Mouse (Mus musculus) left cerebral cortex, postnatal 14 days (tissue): ENCODE results near the gene Fcamr. TPM values are rescaled to one million over a fixed set of nuclear protein-coding genes. Genes with fewer than 3 reads are reported as not detected.

Experiments used
- DNase-seq, 2 experiments: peaks; one replicate each; pipeline ENCODE4 v3.0.0; 2021 to 2022; ENCODE audit warnings: low spot score in 2 of 2, mixed read lengths in 1 of 2
- intact Hi-C: fragments of 180-260 bp; cut with DNase I; formaldehyde crosslinking; loops from one replicate; pipeline ENCODE4 v1.15.1; 2025
- total RNA-seq, 2 experiments: library from RNA; stranded (reverse); gene quantifications; 2 replicates each; pipeline ENCODE4 v1.2.3; 2021

Fcamr gene
- total RNA-seq, 2 experiments from 2014 or later, result not detected

DNA sequence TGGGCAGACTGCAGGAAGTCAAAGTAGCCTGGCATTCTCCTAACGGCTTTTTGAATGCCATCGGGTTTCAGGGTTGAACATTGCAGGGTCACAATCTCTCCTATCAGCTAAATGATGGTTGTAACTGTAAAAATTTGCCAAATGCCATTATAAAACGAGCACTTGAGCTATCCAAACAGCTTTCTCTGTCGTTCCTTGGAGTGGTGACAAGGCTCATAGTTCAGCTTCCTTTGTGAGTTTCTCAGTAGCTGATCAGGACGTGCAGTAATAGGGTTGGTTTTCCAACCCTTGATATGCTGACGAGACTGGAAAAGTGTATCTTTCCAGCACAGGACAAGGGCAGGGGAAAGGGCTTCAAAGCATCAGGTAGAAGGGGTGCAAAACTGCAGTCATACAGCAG is 2.7 kb upstream of the Fcamr start:
- intact Hi-C loops, result no loop called here
- DNase-seq, result no peak

DNA sequence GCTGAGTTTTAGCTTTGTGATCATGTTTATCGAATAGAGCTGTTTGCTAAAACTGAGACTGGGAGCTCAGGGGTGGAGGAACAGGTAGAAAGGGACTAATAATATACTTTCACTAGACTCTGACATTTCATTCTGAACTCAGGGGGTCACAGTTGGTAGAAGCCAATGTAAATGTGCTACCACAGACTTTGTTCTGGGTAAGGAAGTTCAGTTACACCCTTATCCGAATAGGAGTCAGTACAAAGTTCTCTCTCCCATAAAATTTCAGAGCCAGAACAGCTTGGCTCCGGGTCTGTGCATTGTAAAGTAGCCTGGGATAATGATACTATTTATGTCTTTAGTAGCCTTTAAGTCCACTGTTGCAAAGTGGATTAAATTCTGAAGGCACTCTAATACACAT is 2.2 kb upstream of the Fcamr start:
- intact Hi-C loops, result no loop called here

DNA sequence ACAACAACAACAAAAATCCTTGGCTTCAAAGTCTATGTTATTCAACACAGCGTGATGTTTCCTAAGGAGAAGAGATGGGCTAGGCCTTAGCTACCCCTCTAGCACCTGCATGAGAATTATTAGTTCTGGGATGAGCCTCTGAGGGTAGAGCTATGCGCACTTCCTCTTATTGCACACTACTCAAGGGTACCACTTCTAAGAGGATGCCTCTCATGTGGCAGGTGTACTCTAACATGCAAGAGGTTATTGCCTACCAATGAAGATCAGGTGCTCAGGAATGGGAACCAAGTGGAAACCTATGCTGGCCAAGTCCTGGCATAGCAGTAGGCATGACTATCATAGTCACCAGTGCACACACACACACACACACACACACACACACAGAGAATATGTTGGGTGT is 1.3 kb upstream of the Fcamr start:
- intact Hi-C loops, result no loop called here
- DNase-seq, result no peak

More for the DNA sequence above, 2.2 kb upstream of the Fcamr start:
- DNase-seq, result no peak

- intact Hi-C loops, result no loop called here
- DNase-seq, result no peak
These were observed 809 bp downstream of the Fcamr start for GRCm38 (mm10) chr1:130801511-130801910.

- DNase-seq, result no peak
- intact Hi-C loops, result no loop called here
These were observed 2.3 kb downstream of the Fcamr start for GRCm38 (mm10) chr1:130802976-130803375.

GRCm38 (mm10) chr1:130804279-130804678 is 3.6 kb downstream of the Fcamr start:
- DNase-seq, result no peak
- intact Hi-C loops, result no loop called here

DNA sequence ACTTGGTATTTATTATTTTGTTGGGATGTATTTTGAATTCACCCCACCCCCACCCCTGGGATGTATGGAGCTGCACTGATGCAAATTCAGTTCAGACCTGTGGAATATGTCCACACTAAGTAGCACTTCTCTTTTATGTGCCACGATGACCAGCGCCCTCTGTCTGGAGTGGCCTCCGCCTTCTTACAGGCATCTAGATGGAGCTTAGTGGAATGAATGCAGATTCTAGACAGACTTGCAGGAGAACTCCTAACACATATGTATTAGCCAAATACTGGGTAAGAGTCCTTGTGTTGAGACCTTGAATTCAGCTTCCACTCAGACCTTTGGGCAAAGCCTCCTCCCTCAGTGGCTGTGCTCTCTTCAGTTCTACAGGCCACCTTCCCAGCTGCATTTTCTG is 10.2 kb downstream of the Fcamr start:
- no peak for DNase-seq
- intact Hi-C loops, result no loop called here

DNA sequence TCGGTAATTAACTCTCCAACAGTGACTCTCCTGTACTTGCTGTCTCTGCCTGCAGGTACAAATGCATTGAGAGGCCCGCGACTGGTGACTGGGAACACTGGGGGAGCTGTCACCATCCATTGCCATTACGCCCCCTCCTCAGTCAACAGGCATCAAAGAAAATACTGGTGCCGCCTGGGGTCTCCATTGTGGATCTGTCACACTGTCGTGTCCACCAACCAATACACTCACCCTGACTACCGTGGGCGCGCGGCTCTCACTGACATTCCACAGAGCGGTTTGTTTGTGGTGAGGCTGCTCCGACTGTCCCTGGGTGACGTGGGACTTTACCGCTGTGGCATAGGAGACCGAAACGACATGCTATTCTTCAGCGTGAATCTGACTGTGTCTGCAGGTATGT is 10.6 kb downstream of the Fcamr start:
- intact Hi-C loops, result no loop called here
- no peak for DNase-seq

DNA sequence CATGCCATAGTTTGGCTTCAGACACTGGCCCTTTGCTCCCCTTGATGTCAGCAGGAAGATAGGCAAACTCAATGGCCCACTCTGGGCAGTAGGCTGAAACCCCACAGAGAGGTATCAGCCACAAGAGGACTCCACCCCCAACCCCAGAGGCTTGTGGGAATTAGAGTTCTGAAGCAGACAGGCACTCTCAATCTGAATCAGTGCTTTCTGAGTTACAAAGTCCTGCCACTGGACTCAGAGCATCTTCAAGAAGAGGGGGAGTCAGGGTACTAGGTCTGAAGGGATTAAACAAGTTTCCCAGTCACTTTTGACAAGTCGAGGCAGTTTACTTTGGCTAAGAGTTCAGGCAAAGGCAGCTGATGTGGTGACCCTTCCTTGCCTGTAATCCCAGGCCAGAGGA is 19.0 kb downstream of the Fcamr start:
- intact Hi-C loops, result no loop called here
- no peak for DNase-seq

- DNase-seq, result no peak
- intact Hi-C loops, result no loop called here
These were observed 19.8 kb downstream of the Fcamr start for GRCm38 (mm10) chr1:130820316-130821148.

- no peak for DNase-seq
- intact Hi-C loops, result no loop called here
These were observed 20.4 kb downstream of the Fcamr start for GRCm38 (mm10) chr1:130821149-130821471.

DNA sequence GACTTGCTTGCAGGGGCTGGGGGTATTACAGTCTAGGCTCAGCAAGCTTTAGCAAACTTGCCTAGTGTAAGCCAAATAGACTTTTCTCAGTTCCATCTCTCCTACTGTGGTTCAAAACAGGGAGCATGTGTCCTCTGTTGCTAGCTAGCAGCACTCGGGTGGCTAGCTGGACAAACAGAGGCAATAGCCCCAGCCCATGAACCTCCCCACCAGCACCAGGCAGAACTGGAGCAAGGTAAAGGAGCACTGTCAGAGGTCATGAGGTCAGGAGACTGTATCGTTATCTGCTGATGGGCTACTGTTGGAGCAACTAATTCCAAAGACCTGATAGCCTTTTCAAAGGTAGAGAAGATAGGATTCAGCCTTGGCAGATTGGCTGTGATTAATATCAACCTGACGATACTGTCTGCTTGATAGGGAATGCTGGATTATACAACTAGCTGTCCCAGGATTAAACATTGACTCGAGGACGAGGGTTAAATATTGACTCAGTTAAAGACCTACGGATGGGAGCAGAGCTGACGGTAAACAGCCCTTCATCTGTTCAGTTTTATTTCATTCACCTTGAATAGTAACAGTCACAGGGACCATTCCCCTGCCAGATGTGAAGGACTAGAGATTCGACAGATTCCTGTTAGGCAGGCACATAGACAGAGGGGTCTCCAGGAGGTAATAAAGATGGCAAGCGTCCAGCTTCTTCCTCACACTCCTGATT is 21.4 kb downstream of the Fcamr start:
- no peak for DNase-seq
- intact Hi-C loops, result no loop called here

- no peak for DNase-seq
- intact Hi-C loops, result no loop called here
These were observed 25.7 kb downstream of the Fcamr start, which contains the start of gene Pigr for GRCm38 (mm10) chr1:130826448-130826847. Gene Pigr (plus strand): TSS chr1:130826684.

GRCm38 (mm10) chr1:130828656-130829055 is 28.0 kb downstream of the Fcamr start:
- intact Hi-C loops, result no loop called here
- no peak for DNase-seq

GRCm38 (mm10) chr1:130829906-130830830 is 29.5 kb downstream of the Fcamr start:
- intact Hi-C loops, result no loop called here
- no peak for DNase-seq

DNA sequence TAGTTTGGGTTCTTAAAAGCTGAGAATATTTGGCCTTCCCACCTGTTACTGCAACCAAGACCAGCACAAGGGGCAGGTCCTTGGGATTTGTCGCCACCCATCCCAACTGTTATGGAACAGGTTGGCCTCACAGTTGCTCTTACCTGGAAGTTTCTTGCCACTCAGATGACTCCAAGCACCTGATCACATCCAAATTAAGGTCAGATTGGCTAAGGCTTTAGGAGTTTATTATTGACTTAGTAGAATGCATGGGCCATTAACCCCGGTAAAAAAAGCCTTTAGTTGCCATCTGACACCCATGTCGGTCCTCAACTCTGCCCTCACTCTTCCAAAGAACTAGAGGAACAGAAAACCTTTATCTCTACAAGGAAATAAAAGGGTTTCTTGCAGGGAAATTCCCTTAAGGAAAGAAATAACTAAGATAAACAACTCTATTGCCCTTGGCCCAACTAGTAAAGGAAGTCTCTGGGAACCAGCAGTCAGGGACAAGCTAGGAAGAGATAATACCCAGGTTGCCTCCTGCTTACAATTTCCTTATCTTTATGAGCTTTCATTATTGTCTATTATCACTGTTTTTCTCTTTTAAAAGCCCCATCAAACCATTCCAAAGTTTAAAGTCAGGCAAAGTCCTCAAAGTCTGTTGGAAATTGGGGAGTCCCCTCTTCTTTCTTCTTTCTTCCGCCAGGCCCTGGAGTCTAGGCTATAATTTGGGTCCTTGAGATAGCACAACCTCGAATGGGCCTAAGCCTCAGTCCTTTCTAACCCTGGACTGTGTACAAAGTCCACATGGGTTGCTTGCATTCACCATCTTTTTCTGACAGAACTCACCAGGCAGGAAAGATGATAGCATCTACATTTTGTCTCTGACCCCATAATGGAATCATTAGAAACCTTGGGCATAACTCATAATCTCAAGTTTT is 31.8 kb downstream of the Fcamr start:
- intact Hi-C loops, result no loop called here

GRCm38 (mm10) chr1:130835161-130835936 is 34.6 kb downstream of the Fcamr start:
- peak in 1 of 2 experiments; percentile 5 for DNase-seq
- intact Hi-C loops, result no loop called here

More for the DNA sequence above, 31.8 kb downstream of the Fcamr start:
- DNase-seq, result no peak

DNA sequence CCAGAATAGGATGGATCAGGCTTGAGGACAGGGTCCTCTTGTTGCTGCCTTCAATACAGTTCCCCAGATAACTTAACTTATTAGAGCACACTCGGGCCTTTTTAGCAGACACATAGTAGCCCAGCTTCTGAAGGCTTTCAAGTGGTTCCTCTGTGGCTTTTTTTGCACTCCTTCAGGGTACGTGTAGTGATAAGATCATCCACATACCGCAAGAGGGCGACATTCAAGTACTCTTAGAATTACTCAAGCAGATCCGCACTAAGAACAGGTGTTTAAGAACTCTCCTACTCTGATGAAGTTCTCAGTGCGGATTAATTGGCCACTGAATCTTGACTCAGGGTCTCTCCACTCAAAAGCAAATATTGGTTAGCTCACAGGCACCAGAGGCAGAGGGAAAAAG is 37.6 kb downstream of the Fcamr start:
- peak; percentile 22 to 43 for DNase-seq

More for the DNA sequence above, 37.6 kb downstream of the Fcamr start:
- intact Hi-C loops, result no loop called here
